ENCODE assay signal across 10 mouse cellular contexts in the genomic region with DNA sequence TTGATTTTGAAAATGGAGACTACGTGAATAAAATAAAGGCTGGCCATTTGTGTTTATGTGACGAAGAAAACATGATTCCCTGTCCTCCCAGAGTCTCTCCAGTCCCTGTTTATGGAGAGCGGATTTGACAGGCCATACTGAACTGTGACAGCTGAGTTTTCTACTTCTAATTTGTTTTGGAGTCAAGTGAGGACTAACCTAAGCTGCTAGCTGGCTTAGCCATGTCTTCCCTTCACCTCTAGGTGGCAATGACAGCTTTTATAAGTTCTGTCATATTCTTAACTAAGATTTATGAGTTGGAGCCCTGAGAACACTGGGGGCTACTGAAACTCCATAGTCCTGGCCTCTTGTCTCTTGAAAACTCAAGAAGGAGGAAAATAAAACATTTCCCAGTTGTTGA. TPM values are rescaled to one million over a fixed set of nuclear protein-coding genes. Genes with fewer than 3 reads are reported as not detected.
DNase-seq lines count a peak whose midpoint lies in the region.
"Had no signal": no experiment of that assay in that cellular context is flagged by ENCODE, and none has a peak within 500 bp of the region (broad histone marks: within the 10 kb centered on the region; RNA-seq: fewer than 3 reads in every experiment).

No protein-coding gene starts in this region.

- DNase-seq in cerebellum, postnatal 10 days, result peak; percentile 34 to 45
- no peak for DNase-seq in cerebellum, postnatal 25 days
- DNase-seq in layer of hippocampus, adult 11-12 months (ENCODE audit: low spot score), result peak; percentile 42
- no peak for DNase-seq in layer of hippocampus, postnatal 25 days (ENCODE audit: extremely low spot score in 1 of 2, low spot score in 1 of 2)
- peak; percentile 18 for DNase-seq in CD4-positive helper T cell, adult 2 months (ENCODE audit: low read depth, low spot score)
- peak; percentile 52 for DNase-seq in lung, postnatal 10 days
- no peak for DNase-seq in yolk sac, embryonic 10.5 days (ENCODE audit: low spot score)
- DNase-seq in kidney, adult 11 months, result no peak
- DNase-seq: cerebellum, adult 2 months; gastrocnemius, postnatal 14 days had no signal

RNA-seq across cellular contexts. Expression of gene Ttll5, which starts 41.1 kb away (rescaled TPM):
- 10 to 100 TPM; 40.1 to 44.2 TPM for total RNA-seq in layer of hippocampus, postnatal 25 days (2021)

RNA-seq across cellular contexts. Expression of gene Erg28, which starts 41.2 kb away (rescaled TPM):
- 10 to 100 TPM; 60.5 to 63.5 TPM for total RNA-seq in layer of hippocampus, postnatal 25 days (2021)

Comparison
In these comparisons a context has a peak if more than half of its experiments do, and no peak if none do; other contexts are left out.
1. DNase-seq: peak in cerebellum, postnatal 10 days (2 of 2), layer of hippocampus, adult 11-12 months (single experiment), CD4-positive helper T cell, adult 2 months (single experiment) and lung, postnatal 10 days (single experiment); none in cerebellum, postnatal 25 days (0 of 2), layer of hippocampus, postnatal 25 days (0 of 2), yolk sac, embryonic 10.5 days (single experiment) and kidney, adult 11 months (single experiment).